Mouse (Mus musculus) intestine, postnatal 0 days (tissue): Measurements from ENCODE around the gene Adprhl1. TPM values are rescaled to one million over a fixed set of nuclear protein-coding genes. Genes with fewer than 3 reads are reported as not detected.
A peak's percentile ranks its signal among the peaks of the same experiment; 100 is the strongest.

Experiments used
- ATAC-seq: fragments of 200-750 bp; cut with Nextera tagmentation; 2 replicates; pipeline ENCODE4 v1.8.0; 2017; ENCODE audit warnings: mild to moderate bottlenecking, moderate TSS enrichment, moderate library complexity
- H3K27ac ChIP-seq: fragments of 300-500 bp; sonication (generic); 2 replicates; pipeline ENCODE4 v1.5.1; 2014; ENCODE audit warnings: mild to moderate bottlenecking, low read depth, low read length, moderate library complexity
- H3K27me3 ChIP-seq: fragments of 300-500 bp; sonication (generic); replicated peaks from 2 replicates; pipeline ENCODE4 v1.6.1; 2014; ENCODE audit warnings: low read length, mixed read lengths; ENCODE audit not compliant: control insufficient read depth, insufficient read depth
- H3K36me3 ChIP-seq: fragments of 300-500 bp; sonication (generic); 2 replicates; pipeline ENCODE4 v1.6.1; 2014; ENCODE audit warnings: mild to moderate bottlenecking, moderate library complexity; ENCODE audit not compliant: control insufficient read depth, insufficient read depth
- H3K4me1 ChIP-seq: fragments of 300-500 bp; sonication (generic); replicated peaks from 2 replicates; pipeline ENCODE4 v1.6.1; 2014; ENCODE audit warnings: antibody characterized with exemption, low read length, mixed read lengths; ENCODE audit not compliant: control insufficient read depth, insufficient read depth
- H3K4me2 ChIP-seq: fragments of 300-500 bp; sonication (generic); replicated peaks from 2 replicates; pipeline ENCODE4 v1.6.1; 2014; ENCODE audit warnings: low read depth, mild to moderate bottlenecking, moderate library complexity
- H3K4me3 ChIP-seq: fragments of 300-500 bp; sonication (generic); 2 replicates; pipeline ENCODE4 v1.5.1; 2014; ENCODE audit warnings: low read depth, low read length
- H3K9ac ChIP-seq: fragments of 300-500 bp; sonication (generic); 2 replicates; pipeline ENCODE4 v1.6.1; 2014; ENCODE audit warnings: mild to moderate bottlenecking, low read depth, low read length
- H3K9me3 ChIP-seq: fragments of 300-500 bp; sonication (generic); 2 replicates; pipeline ENCODE4 v1.6.1; 2016; ENCODE audit warnings: mixed run types; ENCODE audit not compliant: control insufficient read depth
- CTCF ChIP-seq: sonication (generic); IDR thresholded peaks from 2 replicates; pipeline ENCODE4 v1.5.1; 2016; ENCODE audit warnings: low read depth, mild to moderate bottlenecking, control low read depth, antibody characterized with exemption, moderate library complexity
- WGBS: fragments of 180-500 bp; shearing (Covaris S2); extraction: QIAGEN DNeasy Blood & Tissue Kit; methylation state at CpG from one replicate; pipeline ENCODE4 v1.1.7; 2014; 5-methylcytosine and 5-hydroxymethylcytosine counted together
- polyA plus RNA-seq: library from polyadenylated mRNA; unstranded; fragments of >200 nt; fragmentation: Nextera tagmentation; extraction: Ambion mirVana; gene quantifications from 2 replicates; pipeline ENCODE4 v1.2.1, GENCODE M21; 2015

The Adprhl1 gene
- 0.48 TPM in 1 of 2 replicates, not detected in the other for polyA plus RNA-seq

- Histone ChIP-seq H3K9ac (no peak within 1 kb of the TSS), H3K4me1 (peaks cover 8% of the 10 kb centered on the region; the same call in 1 of the 2 replicates), H3K27ac (no peak within 1 kb of the TSS), H3K9me3 (no peaks in the 10 kb centered on the region), H3K4me3 (no peak within 1 kb of the TSS), H3K4me2 (no peak within 1 kb of the TSS), H3K36me3 (peaks cover 35% of the 10 kb centered on the region; the same call in 1 of the 2 replicates), H3K27me3 (no peaks in the 10 kb centered on the region)
- 31% methylated on average over 8 of the region's 8 CpGs for WGBS
- peak; percentile 93 for TF ChIP-seq CTCF
- peak; percentile 64 for ATAC-seq
Observed at GRCm38 (mm10) chr8:13254019-13254418, at the start of gene Adprhl1. Gene Adprhl1 (minus strand): TSS chr8:13254162.

GRCm38 (mm10) chr8:13301036-13301435 lies 47.1 kb upstream of the Adprhl1 start:
- H3K4me2 ChIP-seq: no peak overlapping the region
- H3K9me3 ChIP-seq: no peaks in the 10 kb centered on the region
- TF ChIP-seq CTCF: no peak
- peaks cover 57% of the 10 kb centered on the region for H3K36me3 ChIP-seq
- no peak overlapping the region for H3K9ac ChIP-seq
- H3K27me3 ChIP-seq: no peaks in the 10 kb centered on the region
- no peaks in the 10 kb centered on the region for H3K4me1 ChIP-seq
- WGBS: 72% methylated on average over 7 of the region's 7 CpGs
- peak; percentile 58; the same call in 1 of the 2 replicates for ATAC-seq
- no peak overlapping the region for H3K4me3 ChIP-seq
- no peak overlapping the region for H3K27ac ChIP-seq

GRCm38 (mm10) chr8:13299571-13299970 lies 45.6 kb upstream of the Adprhl1 start:
- H3K4me2 ChIP-seq: no peak overlapping the region
- H3K4me3 ChIP-seq: no peak overlapping the region
- H3K4me1 ChIP-seq: no peaks in the 10 kb centered on the region
- H3K9ac ChIP-seq: no peak overlapping the region
- no peaks in the 10 kb centered on the region for H3K27me3 ChIP-seq
- peaks cover 66% of the 10 kb centered on the region for H3K36me3 ChIP-seq
- no peak overlapping the region for H3K27ac ChIP-seq
- no peak for ATAC-seq
- H3K9me3 ChIP-seq: no peaks in the 10 kb centered on the region
- 98% methylated on average over 8 of the region's 8 CpGs for WGBS
- TF ChIP-seq CTCF: no peak

GRCm38 (mm10) chr8:13293677-13294470 lies 39.9 kb upstream of the Adprhl1 start:
- Histone ChIP-seq H3K9ac (no peak overlapping the region), H3K36me3 (peaks cover 47% of the 10 kb centered on the region), H3K27me3 (no peaks in the 10 kb centered on the region), H3K9me3 (no peaks in the 10 kb centered on the region), H3K4me3 (no peak overlapping the region), H3K27ac (no peak overlapping the region), H3K4me2 (no peak overlapping the region), H3K4me1 (no peaks in the 10 kb centered on the region)
- 94% methylated on average over 9 of the region's 9 CpGs for WGBS
- TF ChIP-seq CTCF: no peak
- no peak for ATAC-seq

GRCm38 (mm10) chr8:13292364-13292763 lies 38.4 kb upstream of the Adprhl1 start:
- Histone ChIP-seq H3K9ac (no peak overlapping the region), H3K4me1 (no peaks in the 10 kb centered on the region), H3K4me3 (no peak overlapping the region), H3K36me3 (peaks cover 42% of the 10 kb centered on the region), H3K27me3 (no peaks in the 10 kb centered on the region), H3K27ac (no peak overlapping the region), H3K4me2 (no peak overlapping the region), H3K9me3 (no peaks in the 10 kb centered on the region)
- WGBS: 28% methylated on average over 9 of the region's 9 CpGs
- no peak for ATAC-seq
- TF ChIP-seq CTCF: peak; percentile 94

GRCm38 (mm10) chr8:13288646-13289045 lies 34.7 kb upstream of the Adprhl1 start:
- Histone ChIP-seq H3K27me3 (no peaks in the 10 kb centered on the region), H3K4me3 (peak overlapping the region; percentile 70), H3K4me2 (peak overlapping the region; percentile 93), H3K27ac (no peak overlapping the region), H3K9ac (peak overlapping the region; percentile 65), H3K4me1 (no peaks in the 10 kb centered on the region), H3K9me3 (no peaks in the 10 kb centered on the region), H3K36me3 (peaks cover 8% of the 10 kb centered on the region; the same call in 1 of the 2 replicates)
- no peak for TF ChIP-seq CTCF
- ATAC-seq: no peak
- WGBS: 2% methylated on average over 6 of the region's 6 CpGs
